Mouse (Mus musculus) C2C12 (cell line): ENCODE measurements around the gene Sugt1.

Experiments
- CTCF ChIP-seq: IDR thresholded peaks from one replicate; pipeline ENCODE4 v1.5.1; 2011; ENCODE audit not compliant: control insufficient read depth, insufficient read depth, insufficient read length
- MAX ChIP-seq: IDR thresholded peaks from one replicate; pipeline ENCODE4 v1.6.1; 2011; ENCODE audit warnings: mild to moderate bottlenecking, control low read depth
- MYOD1 ChIP-seq: IDR thresholded peaks from one replicate; pipeline ENCODE4 v1.6.1; 2011; ENCODE audit warnings: low read depth; ENCODE audit not compliant: control insufficient read depth, insufficient read length
- MYOG ChIP-seq: IDR thresholded peaks from one replicate; pipeline ENCODE4 v1.6.1; 2011; ENCODE audit not compliant: control insufficient read depth, insufficient read length; ENCODE audit errors: extremely low read depth
- USF1 ChIP-seq: IDR thresholded peaks from one replicate; pipeline ENCODE4 v1.6.1; 2011; ENCODE audit warnings: low read depth, mild to moderate bottlenecking, control low read depth, moderate library complexity

DNA sequence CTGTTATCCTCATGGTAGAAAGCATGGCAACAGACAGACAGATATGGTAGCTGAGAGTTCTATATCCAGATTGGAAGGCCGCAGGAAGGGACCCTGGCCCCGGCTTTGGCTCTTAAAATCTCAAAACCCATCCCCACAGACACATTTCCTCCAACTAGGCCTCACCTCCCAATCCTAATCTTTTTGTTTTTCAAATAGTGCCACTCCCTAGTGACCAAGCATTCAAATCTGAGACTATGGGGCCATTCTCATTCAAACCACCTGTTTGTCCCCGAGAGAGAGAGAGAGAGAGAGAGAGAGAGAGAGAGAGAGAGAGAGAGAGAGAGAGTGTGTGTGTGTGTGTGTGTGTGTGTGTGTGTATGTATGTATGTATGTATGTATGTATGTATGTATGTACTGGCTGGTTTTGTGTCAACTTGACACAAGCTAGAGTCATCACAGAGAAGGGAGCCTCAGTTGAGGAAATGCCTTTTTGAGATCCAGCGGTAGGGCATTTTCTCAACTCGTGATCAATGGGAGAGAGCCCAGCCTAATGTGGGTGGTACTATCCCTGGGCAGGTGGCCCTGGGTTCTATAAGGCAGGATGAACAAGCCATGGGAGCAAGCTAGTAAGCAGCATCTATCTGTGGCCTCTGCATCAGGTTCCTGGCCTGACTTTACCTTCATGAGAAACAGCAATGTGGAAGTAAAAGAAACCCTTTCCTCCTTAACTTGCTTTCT, 3.8 kb upstream of the Sugt1 start:
- TF ChIP-seq CTCF = no peak
- no peak for TF ChIP-seq MYOD1
- no peak for TF ChIP-seq MAX
- no peak for TF ChIP-seq USF1
- no peak for TF ChIP-seq MYOG
